Mouse (Mus musculus) left cerebral cortex, adult 11 months (tissue): Measurements from ENCODE around the gene Zbtb3.

Source experiments
- DNase-seq: peaks from one replicate; pipeline ENCODE4 v3.0.0; 2022; ENCODE audit warnings: low spot score

Gene Zbtb3

GRCm38 (mm10) chr19:8802130-8802821 is at the start of gene Zbtb3:
Gene Zbtb3 (plus strand): TSS chr19:8802555.
- peak; percentile 97 for DNase-seq

DNA sequence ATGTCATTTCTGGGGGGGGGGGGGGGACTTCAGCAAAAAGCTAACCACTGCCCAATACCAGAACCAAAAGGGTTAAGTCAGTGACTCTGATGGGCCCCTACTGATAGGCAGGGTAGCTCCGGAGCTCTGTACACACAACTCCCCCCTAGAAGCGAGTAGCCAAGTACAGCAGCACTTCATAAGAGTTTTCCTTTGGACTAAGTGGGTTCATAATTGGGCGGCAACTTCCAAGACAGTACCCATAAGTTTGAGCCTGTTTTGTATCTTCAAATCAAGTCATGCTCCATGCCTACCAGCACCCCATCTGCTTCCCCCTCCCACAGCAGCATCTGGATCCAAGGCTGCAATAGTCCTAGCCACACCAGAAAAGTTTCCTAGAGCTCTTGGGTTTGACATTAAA is 46.7 kb upstream of the Zbtb3 start:
- no peak for DNase-seq

- DNase-seq = peak; percentile 87
These were observed 45.5 kb upstream of the Zbtb3 start, which contains the start of gene Nxf1 for GRCm38 (mm10) chr19:8756635-8757387. Gene Nxf1 (plus strand): TSS chr19:8757073.

DNA sequence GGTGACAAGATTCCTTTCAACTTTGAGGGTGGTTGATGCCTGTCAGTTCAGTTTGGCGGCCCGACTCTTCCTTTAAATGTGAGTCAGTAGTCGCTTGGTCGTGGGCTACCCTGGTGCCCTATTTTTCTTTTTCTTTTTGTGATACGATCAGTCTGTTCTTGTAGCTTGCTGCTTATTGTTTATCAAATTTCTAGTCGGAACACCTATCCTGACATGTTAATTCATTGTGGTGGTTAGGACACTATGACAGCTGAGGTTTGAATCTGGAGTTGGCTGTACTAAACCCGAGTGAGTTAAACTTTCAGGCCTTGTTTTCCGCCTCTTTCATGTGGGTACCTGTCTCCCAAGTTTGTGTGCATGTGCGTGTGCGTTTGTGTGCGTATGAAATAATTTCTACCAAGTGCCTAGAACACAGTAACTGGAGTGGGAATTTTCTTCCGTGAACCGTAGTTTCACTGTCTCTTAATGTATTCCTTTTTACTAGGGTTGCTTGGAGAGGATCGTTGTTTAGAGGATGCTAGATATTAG is 44.8 kb upstream of the Zbtb3 start:
- DNase-seq = no peak

- DNase-seq = no peak
These were observed 43.5 kb upstream of the Zbtb3 start for GRCm38 (mm10) chr19:8758899-8759298.

DNA sequence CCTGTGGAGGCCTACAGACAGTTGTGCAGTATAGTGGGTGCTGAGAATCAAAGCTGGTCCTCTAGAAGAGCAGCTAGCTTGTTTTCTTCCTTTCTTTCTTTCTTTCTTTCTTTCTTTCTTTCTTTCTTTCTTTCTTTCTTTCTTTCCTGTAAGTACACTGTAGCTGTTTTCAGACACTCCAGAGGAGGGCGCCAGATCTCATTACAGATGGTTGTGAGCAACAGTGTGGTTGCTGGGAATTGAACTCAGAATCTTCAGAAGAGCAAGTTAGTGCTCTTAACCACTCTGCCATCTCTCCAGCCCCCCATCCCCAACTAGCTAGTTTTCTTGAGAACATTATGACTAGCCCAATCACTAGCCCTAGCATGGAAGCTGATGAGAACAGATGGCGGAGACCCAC is 41.6 kb upstream of the Zbtb3 start:
- no peak for DNase-seq

DNA sequence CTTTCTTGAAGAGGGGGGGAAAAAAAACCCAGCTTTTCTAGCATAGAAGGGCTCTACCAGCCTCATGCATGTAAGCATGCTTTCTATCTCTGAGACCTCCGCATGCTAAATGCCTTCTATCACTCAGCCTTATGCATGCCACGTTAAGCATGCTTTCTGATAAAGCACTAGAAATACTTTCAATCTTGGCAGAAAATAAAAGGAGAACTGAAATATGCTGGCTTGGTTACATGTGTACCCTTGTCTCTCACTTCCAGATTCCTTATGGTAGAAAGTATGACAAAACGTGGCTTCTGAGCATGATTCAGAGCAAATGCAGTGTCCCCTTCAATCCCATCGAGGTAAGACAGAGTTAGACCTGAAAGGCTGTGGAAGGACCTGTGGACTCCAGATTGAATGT is 39.1 kb upstream of the Zbtb3 start:
- DNase-seq = no peak

DNA sequence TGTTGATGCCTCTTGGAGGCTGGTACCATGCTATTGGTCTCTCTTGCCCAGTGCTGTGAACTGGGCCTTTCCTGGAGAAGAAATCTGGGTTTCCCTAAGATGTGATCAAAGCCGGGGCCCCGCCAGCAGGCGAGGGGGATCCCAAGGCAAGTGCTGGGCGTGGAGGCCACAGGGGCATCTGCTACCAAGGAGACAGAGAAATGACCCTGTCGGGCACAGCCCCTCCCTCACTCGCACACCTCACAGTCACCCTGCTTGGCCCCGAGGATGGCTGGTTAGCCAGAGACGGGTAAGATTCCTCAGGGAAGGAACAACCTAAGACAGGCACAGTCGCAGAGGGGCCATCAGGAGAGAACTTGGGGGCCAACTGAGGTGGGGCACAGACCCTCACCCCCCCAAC is 36.8 kb upstream of the Zbtb3 start:
- no peak for DNase-seq

DNA sequence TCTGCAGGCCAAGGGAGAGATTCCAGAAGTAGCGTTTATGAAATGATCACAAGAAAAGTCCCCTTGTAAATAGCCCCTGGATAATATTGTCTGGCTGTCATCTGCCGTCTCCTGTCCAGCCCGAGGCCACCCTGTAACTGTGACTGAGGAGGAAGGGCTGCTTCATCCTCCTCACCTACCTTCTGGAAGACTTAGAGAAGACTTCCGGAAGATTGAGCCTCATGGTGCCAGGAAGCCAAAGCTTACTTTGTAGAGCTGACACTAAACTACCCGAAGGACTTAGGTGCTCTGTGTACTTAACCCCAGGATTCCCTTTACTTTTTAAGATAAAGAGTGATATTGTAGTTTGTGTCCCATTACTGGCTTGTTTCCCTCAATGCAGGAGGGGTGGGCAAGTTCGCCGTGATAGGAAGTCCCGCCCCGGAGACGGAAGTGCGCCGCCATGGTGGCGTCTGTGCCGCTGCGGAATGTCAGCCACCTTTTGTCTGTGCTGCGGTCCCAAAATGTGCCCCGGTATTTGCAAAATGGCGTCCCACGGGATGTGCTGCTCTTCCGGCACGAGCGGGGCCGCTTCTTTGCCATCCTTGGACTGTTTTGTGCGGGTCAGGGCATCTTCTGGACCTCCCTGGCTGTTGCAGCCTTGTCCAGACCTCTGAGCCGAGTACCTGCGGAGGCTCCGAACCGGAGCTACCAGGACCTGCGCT is 31.6 kb upstream of the Zbtb3 start, which contains the start of gene Tmem223:
Gene Tmem223 (plus strand): TSS at position 430 of the 704 bp plus-strand sequence.
- peak; percentile 66 for DNase-seq

DNA sequence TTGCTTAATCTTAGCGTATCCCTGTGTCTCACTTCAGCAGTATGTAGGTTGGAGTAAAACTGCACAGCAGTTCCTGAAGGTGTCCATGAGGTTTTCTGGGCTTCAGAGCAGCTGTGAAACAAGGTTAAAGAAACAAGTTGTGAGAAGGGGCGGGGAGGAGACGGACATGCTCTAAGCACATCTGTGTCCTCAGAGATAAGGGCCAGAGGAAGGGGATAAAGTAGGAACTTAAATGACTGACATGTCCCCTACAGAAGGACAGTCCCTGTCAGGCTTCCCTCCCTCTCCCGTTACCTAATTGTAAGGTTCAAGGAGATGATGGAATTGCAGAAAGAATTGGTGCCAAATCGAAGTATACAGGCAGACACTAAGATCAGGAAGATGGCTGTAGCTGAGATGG is 29.4 kb upstream of the Zbtb3 start:
- DNase-seq = no peak

DNA sequence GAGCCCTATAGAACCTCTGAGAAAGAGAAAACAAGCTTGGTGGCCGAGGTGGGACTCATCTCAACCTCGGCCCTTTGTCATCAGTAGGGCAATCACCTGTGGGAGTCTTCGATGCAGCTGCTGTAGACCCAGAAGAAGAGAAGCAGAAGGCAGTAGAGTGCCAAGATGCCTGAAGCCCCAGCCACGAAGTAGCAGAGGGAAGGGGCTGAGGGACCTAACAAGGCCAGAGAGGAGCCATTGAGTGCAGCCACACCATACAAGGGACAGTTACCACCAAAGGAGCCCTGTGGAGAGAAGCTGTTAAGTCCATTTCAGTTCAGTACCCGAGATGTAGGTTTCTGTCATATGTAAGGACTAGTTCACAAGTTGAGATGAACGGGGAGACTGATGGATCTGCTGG is 28.9 kb upstream of the Zbtb3 start:
- DNase-seq = no peak

DNA sequence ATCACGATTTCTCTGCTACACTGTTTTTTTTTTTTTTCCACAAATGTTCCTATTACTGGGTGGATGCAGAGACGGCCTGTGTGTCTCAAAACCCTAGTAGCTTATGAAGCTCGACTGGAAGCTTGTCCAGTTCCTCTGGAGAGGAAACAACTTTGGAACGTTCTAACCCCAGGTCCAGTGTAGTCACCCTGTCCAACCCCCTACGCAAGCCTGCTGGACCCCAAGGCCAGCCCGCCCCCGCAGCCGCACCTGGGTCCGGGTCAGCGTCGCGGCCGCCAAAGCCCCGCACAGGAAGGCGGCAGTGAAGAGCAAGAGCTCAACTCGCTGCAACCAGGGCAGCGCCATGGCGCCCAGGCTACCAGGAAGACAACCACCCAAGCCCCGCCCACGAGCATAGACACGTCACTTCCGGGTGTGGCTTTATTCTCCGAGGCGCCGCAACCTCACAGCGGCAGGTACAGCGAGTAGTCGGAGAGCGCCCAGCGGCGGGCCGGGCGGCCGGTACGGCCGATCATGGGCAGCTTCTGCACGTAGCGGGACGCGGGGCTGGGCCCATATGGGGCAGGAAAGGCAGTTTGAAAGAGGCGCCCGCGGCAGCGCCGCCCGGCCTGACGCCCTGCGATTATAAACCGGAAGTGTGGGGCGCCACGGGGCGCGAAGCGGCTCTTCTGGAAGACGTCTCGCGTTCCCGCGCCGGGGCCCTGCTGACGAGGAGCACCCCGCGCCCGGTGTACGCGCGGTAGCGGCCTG is 28.1 kb upstream of the Zbtb3 start, which contains the start of gene Tmem179b:
Gene Tmem179b (minus strand): TSS at position 382 of the 750 bp plus-strand sequence.
- DNase-seq = peak; percentile 94

DNA sequence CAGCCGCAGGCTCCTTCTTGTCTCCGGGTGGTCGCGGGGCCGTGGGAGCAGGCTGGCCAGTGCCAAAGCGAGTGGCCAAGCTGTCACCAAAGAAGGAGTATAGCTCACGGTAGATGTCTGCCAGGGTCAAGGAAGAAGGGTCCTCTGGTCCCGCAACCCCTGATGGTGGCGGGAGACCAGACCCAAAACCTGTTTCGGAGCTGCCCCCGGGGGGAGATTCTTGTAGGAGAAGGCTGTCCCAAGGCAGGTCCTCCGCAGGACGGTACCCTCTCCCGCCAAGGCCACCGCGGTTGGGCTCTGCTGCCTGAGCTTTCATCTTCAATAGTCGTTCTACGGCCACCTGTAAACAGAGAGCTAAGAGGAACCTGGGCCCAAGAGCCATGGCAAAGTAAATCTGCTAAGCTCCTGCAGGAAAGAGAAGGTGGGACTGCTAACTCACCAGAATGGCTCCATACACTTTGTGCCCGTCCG is 27.4 kb upstream of the Zbtb3 start:
- DNase-seq = no peak

- DNase-seq = peak; percentile 93
These were observed 16.2 kb upstream of the Zbtb3 start, which contains the start of gene Taf6l for GRCm38 (mm10) chr19:8786008-8786781. Gene Taf6l (minus strand): TSS chr19:8786417.

DNA sequence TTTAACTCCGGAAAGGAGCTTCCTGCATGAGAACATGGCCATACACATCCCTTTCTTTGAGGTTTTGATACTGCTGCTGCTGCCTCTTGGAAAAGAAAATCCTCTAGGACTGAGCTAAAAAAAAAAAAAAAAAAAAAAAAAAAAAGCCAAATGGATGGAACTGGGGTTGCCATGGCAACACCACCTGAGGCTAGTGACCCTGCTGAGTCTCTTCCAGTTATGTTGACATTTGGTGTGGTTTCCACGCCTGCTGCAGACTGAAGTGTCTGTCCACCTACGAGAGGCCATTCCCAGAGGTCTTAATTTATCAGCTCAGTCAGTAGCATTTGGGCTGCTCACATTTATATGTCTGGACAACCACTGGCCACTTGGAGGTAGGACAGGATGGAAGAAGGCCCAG is 13.8 kb upstream of the Zbtb3 start:
- no peak for DNase-seq

- no peak for DNase-seq
These were observed 13.2 kb upstream of the Zbtb3 start for GRCm38 (mm10) chr19:8789171-8789570.

GRCm38 (mm10) chr19:8790171-8790570 is 12.2 kb upstream of the Zbtb3 start:
- DNase-seq = no peak

DNA sequence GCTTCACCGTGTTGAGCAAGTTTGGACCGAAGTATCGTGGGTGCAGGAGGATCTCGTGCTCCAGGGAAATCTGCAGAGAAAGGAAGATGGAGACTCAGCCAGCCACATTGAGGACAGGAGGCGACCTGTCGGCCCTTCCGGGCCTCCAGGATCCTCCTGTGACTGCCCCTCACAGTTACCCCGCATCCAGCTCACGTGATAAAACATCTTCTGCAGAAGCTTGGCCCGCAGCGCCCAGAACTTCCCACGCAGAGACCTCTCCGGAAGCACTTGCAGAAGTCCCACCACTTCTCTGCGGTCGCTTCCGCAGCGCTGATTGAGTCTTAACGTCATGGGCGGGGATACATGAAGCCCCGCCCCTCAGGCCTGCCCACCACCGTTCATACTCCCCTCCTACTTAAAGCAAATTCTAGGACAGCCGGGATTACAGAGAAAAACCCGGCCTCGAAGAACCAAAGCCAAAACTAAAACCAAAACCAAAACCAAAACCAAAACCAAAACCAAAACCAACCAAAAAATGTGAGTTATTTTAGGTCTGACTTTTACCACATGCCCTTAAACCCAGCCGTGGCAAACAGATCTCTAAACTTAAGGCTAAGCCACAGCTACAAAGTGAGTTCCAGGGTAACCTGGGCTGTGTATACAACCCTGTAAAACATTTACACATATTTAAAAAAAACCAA is 4.0 kb upstream of the Zbtb3 start, which contains the start of gene Polr2g:
Gene Polr2g (minus strand): TSS at position 314 of the 683 bp plus-strand sequence.
- DNase-seq = peak; percentile 87

DNA sequence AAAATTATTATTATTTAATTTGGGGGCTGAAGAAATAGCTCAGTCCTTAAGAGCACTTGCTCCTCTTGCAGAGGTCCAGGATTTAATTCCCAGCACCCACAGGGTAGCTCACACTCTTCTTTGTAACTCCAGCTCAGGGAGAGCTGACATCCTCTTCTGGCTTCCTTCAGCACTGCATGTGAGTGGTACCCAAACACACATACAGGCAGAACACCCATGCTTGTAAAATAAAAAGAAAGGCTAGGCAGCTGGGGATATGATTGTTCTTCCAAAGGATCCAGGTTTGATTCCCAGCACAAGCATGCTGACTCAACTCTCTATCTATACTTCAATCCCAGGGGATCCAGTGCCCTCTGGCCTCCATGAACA is 3.4 kb upstream of the Zbtb3 start:
- DNase-seq = no peak

- DNase-seq = no peak
These were observed 937 bp downstream of the Zbtb3 start for GRCm38 (mm10) chr19:8803204-8803780.
